Mouse (Mus musculus): ENCODE data around the gene Cypt12. TPM values are rescaled to one million over a fixed set of nuclear protein-coding genes. Genes with fewer than 3 reads are reported as not detected.

Gene Cypt12
- not detected in 2 replicates for polyA plus RNA-seq (2016; fragmentation: Nextera tagmentation; extraction: Ambion mirVana)

DNA sequence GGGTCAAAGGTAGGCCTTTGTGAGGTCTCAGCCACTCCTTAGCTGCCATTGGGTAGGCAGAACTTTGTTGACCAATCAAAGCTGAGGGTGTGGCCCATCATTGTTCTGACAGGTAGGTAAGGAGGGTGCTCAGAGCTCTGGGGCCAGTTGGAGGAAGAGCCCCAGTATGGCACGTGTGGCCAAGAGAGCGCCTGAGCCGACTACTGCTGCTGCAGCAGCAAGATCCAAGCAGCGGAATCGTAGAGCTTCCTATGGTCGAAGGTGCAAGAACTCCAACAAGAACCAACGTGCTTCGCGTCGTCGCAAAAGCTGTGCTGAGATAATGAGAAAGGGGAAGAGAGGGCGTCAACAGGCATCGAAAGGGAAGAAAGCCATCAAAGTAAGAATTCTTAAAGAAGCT lies at the start of gene Cypt12:
Cypt12 (plus strand) TSS at position 112 of the 400 bp plus-strand sequence.
- 92% methylated on average over 13 of the region's 13 CpGs for WGBS
- no peak within 1 kb of the TSS for H3K4me3 ChIP-seq

DNA sequence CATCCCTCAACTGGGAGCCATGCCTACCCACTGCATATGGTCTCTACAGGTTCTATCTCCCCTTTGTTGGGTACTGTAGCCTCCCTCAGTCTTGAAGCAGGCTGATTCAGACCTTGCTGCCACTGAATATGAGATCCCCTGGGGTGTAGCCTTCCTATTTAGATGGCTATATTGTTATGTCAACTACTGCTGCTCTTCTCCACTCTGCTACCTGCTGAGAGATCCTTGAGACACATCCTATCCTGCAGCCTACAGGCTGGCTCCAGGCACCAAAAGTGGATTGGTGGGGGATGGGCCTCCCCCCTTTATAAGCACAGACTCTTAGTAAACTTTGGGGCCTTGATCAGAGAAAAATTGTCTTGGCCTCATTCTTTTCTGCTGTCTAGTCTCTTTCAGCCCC lies 34.4 kb upstream of the Cypt12 start:
- H3K36me3 ChIP-seq = no peaks in the 10 kb centered on the region
- no peaks in the 10 kb centered on the region for H3K27me3 ChIP-seq
- H3K4me2 ChIP-seq (replicated peaks) = no peak overlapping the region
- no peak for ATAC-seq (ENCODE audit: insufficient number of reproducible peaks, insufficient read depth, low FRiP score, low TSS enrichment)
- no peak overlapping the region for H3K4me3 ChIP-seq
- H3K4me1 ChIP-seq = no peaks in the 10 kb centered on the region
- H3K9ac ChIP-seq = no peak overlapping the region
- H3K9me3 ChIP-seq = no peaks in the 10 kb centered on the region
- no peak overlapping the region for H3K27ac ChIP-seq

More for the DNA sequence above, at the start of gene Cypt12:
- Histone ChIP-seq H3K9ac (no peak within 1 kb of the TSS), H3K9me3 (no peaks in the 10 kb centered on the region), H3K4me1 (no peaks in the 10 kb centered on the region), H3K4me2 (replicated peaks) (no peak within 1 kb of the TSS), H3K36me3 (no peaks in the 10 kb centered on the region), H3K27ac (no peak within 1 kb of the TSS), H3K27me3 (no peaks in the 10 kb centered on the region)
- no peak for ATAC-seq (ENCODE audit: insufficient number of reproducible peaks, insufficient read depth, low FRiP score, low TSS enrichment)

DNA sequence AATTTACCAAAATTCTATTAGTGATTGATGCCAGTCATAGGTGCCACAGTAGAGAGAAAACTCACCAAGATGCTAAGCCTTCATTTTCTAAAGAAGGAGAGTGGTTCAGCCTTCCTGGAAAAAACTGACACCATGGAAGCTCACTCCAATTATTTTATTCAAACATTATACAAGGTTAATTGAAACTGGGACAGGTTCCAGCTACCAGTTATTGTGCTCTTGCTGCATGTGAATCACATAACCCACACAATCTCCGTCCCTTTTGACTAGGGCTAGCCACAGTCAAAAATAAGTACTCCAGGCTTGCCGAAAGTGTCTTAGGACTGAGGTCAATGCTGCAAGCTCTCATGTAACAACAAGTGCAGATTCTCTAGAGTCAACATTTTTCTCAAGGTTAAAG lies 8.0 kb upstream of the Cypt12 start:
- Histone ChIP-seq H3K27me3 (no peaks in the 10 kb centered on the region), H3K9ac (no peak overlapping the region), H3K4me3 (no peak overlapping the region), H3K36me3 (no peaks in the 10 kb centered on the region), H3K4me2 (replicated peaks) (no peak overlapping the region), H3K27ac (no peak overlapping the region), H3K9me3 (no peaks in the 10 kb centered on the region), H3K4me1 (no peaks in the 10 kb centered on the region)
- no peak for ATAC-seq (ENCODE audit: insufficient number of reproducible peaks, insufficient read depth, low FRiP score, low TSS enrichment)
- 89% methylated on average over 2 of the region's 2 CpGs for WGBS
